ENCODE assay signal across 9 mouse cellular contexts in genomic region chr11:120042141-120042838, GRCm38 (mm10). TPM values are rescaled to one million over a fixed set of nuclear protein-coding genes. Genes with fewer than 3 reads are reported as not detected.
DNase-seq lines count a peak whose midpoint lies in the region; ATAC-seq and TF ChIP-seq lines count a peak whose summit lies in the region.
"Had no signal": no experiment of that assay in that cellular context is flagged by ENCODE, and none has a peak within 500 bp of the region (broad histone marks: within the 10 kb centered on the region; RNA-seq: fewer than 3 reads in every experiment).

No protein-coding gene starts in this region.

- H3K27ac ChIP-seq in gastrocnemius, adult 2 months: peak overlapping the region; percentile 81
- H3K27ac ChIP-seq in heart, embryonic 14.5 days (replicated peaks in 1 of 2; ENCODE audit: control insufficient read depth in 1 of 2, insufficient read depth in 1 of 2, low read depth in 2 of 2, low read length in 2 of 2): peak overlapping the region; percentile 50 to 71; a peak in 3 of 4 replicates
- peak overlapping the region; percentile 91 for H3K27ac ChIP-seq in lung, postnatal 0 days (ENCODE audit: low read length)

- TF ChIP-seq EP300 in lung, postnatal 0 days (IDR thresholded peaks at IDR 0.05): no peak

- no peak overlapping the region for H3ac ChIP-seq in C2C12 (ENCODE audit: control insufficient read depth, insufficient read length, low read depth)

- WGBS in heart, embryonic 14.5 days: 67% methylated on average over 7 of the region's 7 CpGs
- WGBS in lung, postnatal 0 days: 50% methylated on average over 7 of the region's 7 CpGs

- H3K4me2 ChIP-seq in heart, embryonic 14.5 days (ENCODE audit: low read length): no peak overlapping the region
- no peak overlapping the region for H3K4me2 ChIP-seq in lung, postnatal 0 days (replicated peaks; ENCODE audit: low read depth, low read length)

- no peak for ATAC-seq in heart, embryonic 14.5 days (ENCODE audit: insufficient number of reproducible peaks, insufficient read depth, low FRiP score, low read depth)
- ATAC-seq in lung, postnatal 0 days: peak; percentile 22; the same call in 1 of the 2 replicates
- ATAC-seq in erythroblast, adult 5-6 weeks (replicated peaks; ENCODE audit: low FRiP score, poor library complexity, severe bottlenecking): no peak
- no peak for ATAC-seq in erythroid progenitor cell, adult 5-6 weeks (replicated peaks; ENCODE audit: low FRiP score, poor library complexity, severe bottlenecking)
- ATAC-seq: forebrain, postnatal 0 days had no signal

- no peaks in the 10 kb centered on the region for H3K36me3 ChIP-seq in C2C12 (ENCODE audit: control insufficient read depth, insufficient read depth)
- no peaks in the 10 kb centered on the region for H3K36me3 ChIP-seq in heart, embryonic 14.5 days (ENCODE audit: control insufficient read depth, insufficient read depth, low read length)
- no peaks in the 10 kb centered on the region for H3K36me3 ChIP-seq in lung, postnatal 0 days (ENCODE audit: insufficient read depth, low read length)

- H3K27me3 ChIP-seq in C2C12 (ENCODE audit: control insufficient read depth, insufficient read depth, insufficient read length): peaks cover 43% of the 10 kb centered on the region
- peaks cover 22% of the 10 kb centered on the region for H3K27me3 ChIP-seq in heart, embryonic 14.5 days (ENCODE audit: control insufficient read depth, insufficient read depth, low read length)
- peaks cover 13% of the 10 kb centered on the region; the same call in 1 of the 2 replicates for H3K27me3 ChIP-seq in lung, postnatal 0 days (replicated peaks; ENCODE audit: insufficient read depth, low read length)

- peaks cover 22 to 34% of the 10 kb centered on the region in 2 experiments for H3K4me1 ChIP-seq in heart, embryonic 14.5 days (ENCODE audit: control insufficient read depth in 2 of 2, insufficient read depth in 2 of 2, low read length in 2 of 2)
- peaks cover 8% of the 10 kb centered on the region; the same call in 1 of the 2 replicates for H3K4me1 ChIP-seq in lung, postnatal 0 days (ENCODE audit: insufficient read depth, low read depth, low read length)

- intact Hi-C loops in gastrocnemius, adult 2 months (cut with DNase I): no loop called here
- intact Hi-C loops in gastrocnemius, postnatal 14 days (cut with DNase I; ENCODE audit: low total_unique reads): no loop called here

- DNase-seq in gastrocnemius, adult 2 months: no peak
- DNase-seq in gastrocnemius, postnatal 25 days: no peak
- peak; percentile 61 for DNase-seq in lung, postnatal 0 days (ENCODE audit: low spot score)
- no peak for DNase-seq in gastrocnemius, postnatal 14 days
- DNase-seq: forebrain, postnatal 0 days had no signal

- no peaks in the 10 kb centered on the region for H3K79me3 ChIP-seq in C2C12 (ENCODE audit: low read depth)

- no peak for TF ChIP-seq CTCF in gastrocnemius, adult 2 months (IDR thresholded peaks at IDR 0.05)
- no peak for TF ChIP-seq CTCF in C2C12 (IDR thresholded peaks at IDR 0.05; ENCODE audit: control insufficient read depth, insufficient read depth, insufficient read length)
- TF ChIP-seq CTCF in lung, postnatal 0 days (IDR thresholded peaks at IDR 0.05): no peak

- no peaks in the 10 kb centered on the region for H3K79me2 ChIP-seq in C2C12 (ENCODE audit: control insufficient read depth, insufficient read depth)

- H3K9ac ChIP-seq in heart, embryonic 14.5 days (ENCODE audit: low read length): no peak overlapping the region; the same call in 1 of the 2 replicates
- no peak overlapping the region; the same call in 1 of the 2 replicates for H3K9ac ChIP-seq in lung, postnatal 0 days (replicated peaks; ENCODE audit: low read depth)
- H3K9ac ChIP-seq: forebrain, postnatal 0 days had no signal

- no peaks in the 10 kb centered on the region for H3K9me3 ChIP-seq in heart, embryonic 14.5 days (ENCODE audit: control insufficient read depth, low read length)
- H3K9me3 ChIP-seq in lung, postnatal 0 days (ENCODE audit: low read length): no peaks in the 10 kb centered on the region

- peak overlapping the region; percentile 60; the same call in 1 of the 2 replicates for H3K4me3 ChIP-seq in gastrocnemius, adult 2 months
- no peak overlapping the region for H3K4me3 ChIP-seq in C2C12 (ENCODE audit: insufficient read depth, poor library complexity, severe bottlenecking)
- H3K4me3 ChIP-seq in heart, embryonic 14.5 days (ENCODE audit: control insufficient read depth in 1 of 2, insufficient read depth in 1 of 2, low read depth in 1 of 2, low read length in 2 of 2): no peak overlapping the region
- no peak overlapping the region for H3K4me3 ChIP-seq in lung, postnatal 0 days (ENCODE audit: low read depth, low read length)

TF ChIP-seq in C2C12, 6 proteins besides CTCF, POLR2A, EP300 and RAD21:
- TF ChIP-seq MAX (IDR thresholded peaks at IDR 0.05) (no peak), MYOD1 (IDR thresholded peaks at IDR 0.05; ENCODE audit: control insufficient read depth, insufficient read length, low read depth) (peak; percentile 49)

RNA-seq across cellular contexts. Expression of gene Aatk, which starts 4.7 kb away (rescaled TPM):
- 1 to 10 TPM; 2.8 to 2.9 TPM for total RNA-seq in gastrocnemius, adult 2 months (2021)
- total RNA-seq in gastrocnemius, postnatal 25 days (2021): 1 to 10 TPM; 4.8 to 4.9 TPM
- polyA plus RNA-seq in C2C12 (2012; fragmentation: generic; extraction: Trizol): not detected
- 0.43 and 1.1 TPM in 2 replicates for polyA plus RNA-seq in heart, embryonic 14.5 days (2014; fragmentation: Nextera tagmentation; extraction: Ambion mirVana)
- 1.4 and 1.7 TPM in 2 replicates for polyA plus RNA-seq in lung, postnatal 0 days (2015; fragmentation: Nextera tagmentation; extraction: Ambion mirVana)
- 1.3 and 4.4 TPM in 2 replicates for total RNA-seq in erythroblast, adult 5-6 weeks (2015; ENCODE audit: low replicate concordance)
- 0.84 and 1.8 TPM in 2 replicates for total RNA-seq in erythroblast, adult 5-6 weeks (2017; ENCODE audit: low replicate concordance)
- total RNA-seq in erythroid progenitor cell, adult 5-6 weeks (2015; ENCODE audit: low replicate concordance): 0.84 and 1.4 TPM in 2 replicates
- 0.26 and 0.53 TPM in 2 replicates for total RNA-seq in erythroid progenitor cell, adult 5-6 weeks (2017; ENCODE audit: low replicate concordance)
- total RNA-seq in gastrocnemius, postnatal 14 days (2021): 10 to 100 TPM in 1 of 2 experiments, 1 to 10 TPM in 1; 9.4 to 17.0 TPM

RNA-seq across cellular contexts. Expression of gene Cep131, which starts 44.3 kb away (rescaled TPM):
- 1 to 10 TPM; 5.3 to 9.5 TPM for total RNA-seq in gastrocnemius, adult 2 months (2021)
- 1 to 10 TPM; 5.1 to 7.2 TPM for total RNA-seq in gastrocnemius, postnatal 25 days (2021)
- polyA plus RNA-seq in C2C12 (2012; fragmentation: generic; extraction: Trizol): 11.6 TPM
- polyA plus RNA-seq in heart, embryonic 14.5 days (2014; fragmentation: Nextera tagmentation; extraction: Ambion mirVana): 11.6 and 12.1 TPM in 2 replicates
- 7.6 and 9.6 TPM in 2 replicates for polyA plus RNA-seq in lung, postnatal 0 days (2015; fragmentation: Nextera tagmentation; extraction: Ambion mirVana)
- total RNA-seq in erythroblast, adult 5-6 weeks (2015; ENCODE audit: low replicate concordance): 5.6 and 6.7 TPM in 2 replicates
- 2.0 and 7.1 TPM in 2 replicates for total RNA-seq in erythroblast, adult 5-6 weeks (2017; ENCODE audit: low replicate concordance)
- total RNA-seq in erythroid progenitor cell, adult 5-6 weeks (2015; ENCODE audit: low replicate concordance): 3.2 TPM in 1 of 2 replicates, not detected in the other
- total RNA-seq in erythroid progenitor cell, adult 5-6 weeks (2017; ENCODE audit: low replicate concordance): 0.51 and 2.3 TPM in 2 replicates
- 1 to 10 TPM; 7.9 to 8.5 TPM for total RNA-seq in gastrocnemius, postnatal 14 days (2021)

RNA-seq across cellular contexts. Expression of gene Tepsin, which starts 56.2 kb away (rescaled TPM):
- total RNA-seq in gastrocnemius, adult 2 months (2021): 1 to 10 TPM; 4.5 to 5.5 TPM
- 1 to 10 TPM; 5.2 to 5.5 TPM for total RNA-seq in gastrocnemius, postnatal 25 days (2021)
- polyA plus RNA-seq in C2C12 (2012; fragmentation: generic; extraction: Trizol): 10.0 TPM
- 11.7 and 13.9 TPM in 2 replicates for polyA plus RNA-seq in heart, embryonic 14.5 days (2014; fragmentation: Nextera tagmentation; extraction: Ambion mirVana)
- 8.2 TPM in 2 replicates for polyA plus RNA-seq in lung, postnatal 0 days (2015; fragmentation: Nextera tagmentation; extraction: Ambion mirVana)
- 1.5 and 1.9 TPM in 2 replicates for total RNA-seq in erythroblast, adult 5-6 weeks (2015; ENCODE audit: low replicate concordance)
- total RNA-seq in erythroblast, adult 5-6 weeks (2017; ENCODE audit: low replicate concordance): 1.1 and 3.8 TPM in 2 replicates
- 4.3 and 27.2 TPM in 2 replicates for total RNA-seq in erythroid progenitor cell, adult 5-6 weeks (2015; ENCODE audit: low replicate concordance)
- 11.0 and 25.7 TPM in 2 replicates for total RNA-seq in erythroid progenitor cell, adult 5-6 weeks (2017; ENCODE audit: low replicate concordance)
- 1 to 10 TPM; 5.1 to 6.6 TPM for total RNA-seq in gastrocnemius, postnatal 14 days (2021)

RNA-seq across cellular contexts. Expression of gene Ndufaf8, which starts 56.4 kb away (rescaled TPM):
- 10 to 100 TPM; 38.3 to 43.3 TPM for total RNA-seq in gastrocnemius, adult 2 months (2021)
- 10 to 100 TPM; 30.9 to 39.5 TPM for total RNA-seq in gastrocnemius, postnatal 25 days (2021)
- 59.0 TPM for polyA plus RNA-seq in C2C12 (2012; fragmentation: generic; extraction: Trizol)
- polyA plus RNA-seq in heart, embryonic 14.5 days (2014; fragmentation: Nextera tagmentation; extraction: Ambion mirVana): 119 and 121 TPM in 2 replicates
- 69.6 and 76.9 TPM in 2 replicates for polyA plus RNA-seq in lung, postnatal 0 days (2015; fragmentation: Nextera tagmentation; extraction: Ambion mirVana)
- total RNA-seq in erythroblast, adult 5-6 weeks (2015; ENCODE audit: low replicate concordance): 0.96 and 3.3 TPM in 2 replicates
- total RNA-seq in erythroblast, adult 5-6 weeks (2017; ENCODE audit: low replicate concordance): 1.4 and 5.3 TPM in 2 replicates
- 12.6 TPM in 1 of 2 replicates, not detected in the other for total RNA-seq in erythroid progenitor cell, adult 5-6 weeks (2015; ENCODE audit: low replicate concordance)
- total RNA-seq in erythroid progenitor cell, adult 5-6 weeks (2017; ENCODE audit: low replicate concordance): 3.1 TPM in 1 of 2 replicates, not detected in the other
- 10 to 100 TPM; 36.5 to 45.6 TPM for total RNA-seq in gastrocnemius, postnatal 14 days (2021)
